In the genomic region with DNA sequence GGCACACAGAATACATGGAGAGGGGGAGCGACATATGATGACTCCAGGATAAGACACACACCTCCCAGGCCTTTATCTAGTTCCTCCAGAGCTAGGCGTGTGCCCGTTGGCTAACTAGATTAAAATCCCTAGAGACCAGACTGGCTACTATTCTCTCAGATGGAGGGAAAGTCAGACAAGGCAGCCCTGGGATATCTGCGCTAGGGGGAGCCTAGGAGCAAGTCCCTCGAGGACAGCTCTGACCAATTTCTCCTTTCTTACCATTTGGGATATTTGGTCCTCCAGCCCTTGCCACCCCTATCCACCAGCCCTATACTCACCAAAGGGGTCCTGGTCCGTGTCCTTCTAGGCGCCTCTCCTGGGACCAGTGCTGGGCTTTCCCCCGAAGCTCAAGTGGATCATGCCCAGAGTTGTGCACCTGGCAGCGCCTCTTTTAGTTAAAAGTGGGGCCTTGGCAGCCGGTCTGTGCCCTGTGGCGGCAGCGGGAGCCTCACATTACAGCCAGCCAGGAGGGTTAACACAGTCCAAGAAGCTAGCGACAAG, we compare ENCODE assay signal across 8 mouse cellular contexts. TPM values are rescaled to one million over a fixed set of nuclear protein-coding genes. Genes with fewer than 3 reads are reported as not detected.
DNase-seq lines count a peak whose midpoint lies in the region; ATAC-seq and TF ChIP-seq lines count a peak whose summit lies in the region.

No protein-coding gene starts in this region.

- TF ChIP-seq EP300 in liver, postnatal 0 days (IDR thresholded peaks at IDR 0.05; ENCODE audit: low read depth) = peak; percentile 93

- peaks cover 31% of the 10 kb centered on the region for H3K4me1 ChIP-seq in intestine, embryonic 16.5 days (ENCODE audit: control insufficient read depth, insufficient read depth, low read length)
- peaks cover 28% of the 10 kb centered on the region for H3K4me1 ChIP-seq in liver, postnatal 0 days (ENCODE audit: insufficient read depth)
- peaks cover 3% of the 10 kb centered on the region; the same call in 1 of the 2 replicates for H3K4me1 ChIP-seq in thymus, adult 2 months (replicated peaks; ENCODE audit: control insufficient read depth, insufficient read depth, low read length)

- intact Hi-C loops in gastrocnemius, adult 2 months (cut with DNase I) = loop anchor here (1.0 to 10.0 kb wide), 3 partner anchors 64 to 366 kb away; partner anchors contain the start of gene Ptprf

- H3K4me3 ChIP-seq in gastrocnemius, adult 2 months = peak overlapping the region; percentile 69
- peak overlapping the region; percentile 55 for H3K4me3 ChIP-seq in intestine, embryonic 16.5 days (ENCODE audit: low read length)
- peak overlapping the region; percentile 43 for H3K4me3 ChIP-seq in liver, postnatal 0 days (ENCODE audit: low read depth, low read length)
- H3K4me3 ChIP-seq in thymus, adult 2 months (ENCODE audit: control insufficient read depth, insufficient read depth, low read length) = no peak overlapping the region

- peak overlapping the region; percentile 69 for H3K27ac ChIP-seq in gastrocnemius, adult 2 months
- 0 out of 2 replicates have a peak overlapping the region, but pooled peaks have one; percentile 21 for H3K27ac ChIP-seq in intestine, embryonic 16.5 days (ENCODE audit: low read length)
- 0 out of 2 replicates have a peak overlapping the region, but pooled peaks have one; percentile 22 for H3K27ac ChIP-seq in liver, postnatal 0 days (ENCODE audit: low read depth)
- no peak overlapping the region for H3K27ac ChIP-seq in thymus, adult 2 months (ENCODE audit: control insufficient read depth, insufficient read depth, low read length)

- WGBS in intestine, embryonic 16.5 days = 3% methylated on average over 13 of the region's 13 CpGs
- WGBS in liver, postnatal 0 days (ENCODE audit: insufficient replicate concordance) = 3% methylated on average over 13 of the region's 13 CpGs
- WGBS in thymus, adult 2 months = 5% methylated on average over 13 of the region's 13 CpGs

- ATAC-seq in intestine, embryonic 16.5 days = peak; percentile 47
- peak; percentile 87 for ATAC-seq in liver, postnatal 0 days

- H3K27me3 ChIP-seq in intestine, embryonic 16.5 days (replicated peaks; ENCODE audit: control insufficient read depth, insufficient read depth, low read length) = peaks cover 33% of the 10 kb centered on the region
- H3K27me3 ChIP-seq in liver, postnatal 0 days (ENCODE audit: insufficient read depth, low read length) = peaks cover 67% of the 10 kb centered on the region
- peaks cover 12% of the 10 kb centered on the region; the same call in 1 of the 2 replicates for H3K27me3 ChIP-seq in thymus, adult 2 months (ENCODE audit: control insufficient read depth, insufficient read depth, low read length)

- peak; percentile 49 for DNase-seq in thymus, postnatal 4 days
- DNase-seq in thymus, postnatal 0 days (ENCODE audit: low spot score) = no peak
- DNase-seq in cerebellum, postnatal 10 days = peak; percentile 60 to 65
- DNase-seq in gastrocnemius, adult 2 months = peak; percentile 69
- peak; percentile 74 for DNase-seq in liver, postnatal 0 days
- DNase-seq in retina, embryonic 14.5 days (ENCODE audit: low spot score) = peak; percentile 76
- no peak for DNase-seq in thymus, adult 2 months

- peak; percentile 71 for TF ChIP-seq CTCF in gastrocnemius, adult 2 months (IDR thresholded peaks at IDR 0.05)
- peak; percentile 72 for TF ChIP-seq CTCF in liver, postnatal 0 days (IDR thresholded peaks at IDR 0.05; ENCODE audit: low read depth)
- no peak for TF ChIP-seq CTCF in thymus, adult 2 months (IDR thresholded peaks at IDR 0.05; ENCODE audit: borderline replicate concordance, control insufficient read depth, extremely low read depth, insufficient read depth, low read length, poor library complexity)

- H3K36me3 ChIP-seq in intestine, embryonic 16.5 days (ENCODE audit: control insufficient read depth, insufficient read depth, low read length) = no peaks in the 10 kb centered on the region
- no peaks in the 10 kb centered on the region for H3K36me3 ChIP-seq in liver, postnatal 0 days (replicated peaks; ENCODE audit: insufficient read depth, low read length)
- H3K36me3 ChIP-seq in thymus, adult 2 months (ENCODE audit: control insufficient read depth, insufficient read depth, low read length) = no peaks in the 10 kb centered on the region

- peak overlapping the region; percentile 69 for H3K9ac ChIP-seq in intestine, embryonic 16.5 days (ENCODE audit: low read depth, low read length)
- H3K9ac ChIP-seq in liver, postnatal 0 days (replicated peaks) = peak overlapping the region; percentile 52

- no peak for TF ChIP-seq POLR2A in thymus, adult 2 months (IDR thresholded peaks at IDR 0.05; ENCODE audit: control insufficient read depth, extremely low read depth, insufficient read depth, low read length, poor library complexity)

- H3K9me3 ChIP-seq in intestine, embryonic 16.5 days (ENCODE audit: control insufficient read depth, low read length) = no peaks in the 10 kb centered on the region
- no peaks in the 10 kb centered on the region for H3K9me3 ChIP-seq in liver, postnatal 0 days (ENCODE audit: low read length)

- peak overlapping the region; percentile 90 for H3K4me2 ChIP-seq in intestine, embryonic 16.5 days (ENCODE audit: low read depth, low read length)
- H3K4me2 ChIP-seq in liver, postnatal 0 days (ENCODE audit: low read depth, low read length) = peak overlapping the region; percentile 72

RNA-seq across cellular contexts. Expression of gene Artn, which starts 0.8 kb away (rescaled TPM):
- polyA plus RNA-seq in thymus, postnatal 0 days (2015; fragmentation: Nextera tagmentation; extraction: Ambion mirVana) = 0.05 and 0.30 TPM in 2 replicates
- under 1 TPM; 0.25 to 0.46 TPM for total RNA-seq in gastrocnemius, adult 2 months (2021)
- 3.7 and 5.2 TPM in 2 replicates for polyA plus RNA-seq in intestine, embryonic 16.5 days (2015; fragmentation: Nextera tagmentation; extraction: Ambion mirVana)
- polyA plus RNA-seq in liver, postnatal 0 days (2015; fragmentation: Nextera tagmentation; extraction: Ambion mirVana) = 0.88 TPM in 2 replicates
- polyA plus RNA-seq in thymus, adult 2 months (2012; rRNA removed) = 0.26 and 0.27 TPM in 2 replicates

RNA-seq across cellular contexts. Expression of gene Ipo13, which starts 14.0 kb away (rescaled TPM):
- 22.0 and 25.4 TPM in 2 replicates for polyA plus RNA-seq in thymus, postnatal 0 days (2015; fragmentation: Nextera tagmentation; extraction: Ambion mirVana)
- 100 to 1,000 TPM; 267 to 281 TPM for total RNA-seq in gastrocnemius, adult 2 months (2021)
- 31.1 and 37.4 TPM in 2 replicates for polyA plus RNA-seq in intestine, embryonic 16.5 days (2015; fragmentation: Nextera tagmentation; extraction: Ambion mirVana)
- polyA plus RNA-seq in liver, postnatal 0 days (2015; fragmentation: Nextera tagmentation; extraction: Ambion mirVana) = 7.5 and 7.7 TPM in 2 replicates
- polyA plus RNA-seq in thymus, adult 2 months (2012; rRNA removed) = 87.7 and 96.0 TPM in 2 replicates

RNA-seq across cellular contexts. Expression of gene Dph2, which starts 36.9 kb away (rescaled TPM):
- polyA plus RNA-seq in thymus, postnatal 0 days (2015; fragmentation: Nextera tagmentation; extraction: Ambion mirVana) = 20.4 and 22.5 TPM in 2 replicates
- total RNA-seq in gastrocnemius, adult 2 months (2021) = 1 to 10 TPM; 2.4 to 3.2 TPM
- polyA plus RNA-seq in intestine, embryonic 16.5 days (2015; fragmentation: Nextera tagmentation; extraction: Ambion mirVana) = 17.1 and 19.4 TPM in 2 replicates
- 3.5 and 4.5 TPM in 2 replicates for polyA plus RNA-seq in liver, postnatal 0 days (2015; fragmentation: Nextera tagmentation; extraction: Ambion mirVana)
- 38.8 and 45.8 TPM in 2 replicates for polyA plus RNA-seq in thymus, adult 2 months (2012; rRNA removed)

RNA-seq across cellular contexts. Expression of gene Atp6v0b, which starts 41.6 kb away (rescaled TPM):
- polyA plus RNA-seq in thymus, postnatal 0 days (2015; fragmentation: Nextera tagmentation; extraction: Ambion mirVana) = 215 TPM in 2 replicates
- 10 to 100 TPM; 81.4 to 83.9 TPM for total RNA-seq in gastrocnemius, adult 2 months (2021)
- 345 and 371 TPM in 2 replicates for polyA plus RNA-seq in intestine, embryonic 16.5 days (2015; fragmentation: Nextera tagmentation; extraction: Ambion mirVana)
- 149 and 164 TPM in 2 replicates for polyA plus RNA-seq in liver, postnatal 0 days (2015; fragmentation: Nextera tagmentation; extraction: Ambion mirVana)
- polyA plus RNA-seq in thymus, adult 2 months (2012; rRNA removed) = 372 and 526 TPM in 2 replicates

RNA-seq across cellular contexts. Expression of gene B4galt2, which starts 45.5 kb away (rescaled TPM):
- 1.3 and 1.7 TPM in 2 replicates for polyA plus RNA-seq in thymus, postnatal 0 days (2015; fragmentation: Nextera tagmentation; extraction: Ambion mirVana)
- total RNA-seq in gastrocnemius, adult 2 months (2021) = 1 to 10 TPM; 1.4 to 2.2 TPM
- polyA plus RNA-seq in intestine, embryonic 16.5 days (2015; fragmentation: Nextera tagmentation; extraction: Ambion mirVana) = 10.5 and 11.1 TPM in 2 replicates
- 0.63 and 0.67 TPM in 2 replicates for polyA plus RNA-seq in liver, postnatal 0 days (2015; fragmentation: Nextera tagmentation; extraction: Ambion mirVana)
- polyA plus RNA-seq in thymus, adult 2 months (2012; rRNA removed) = 3.7 and 4.4 TPM in 2 replicates

Comparison
In these comparisons a context has a peak if more than half of its experiments do, and no peak if none do; other contexts are left out.
1. DNase-seq: peak in thymus, postnatal 4 days (single experiment), cerebellum, postnatal 10 days (2 of 2), gastrocnemius, adult 2 months (single experiment), liver, postnatal 0 days (single experiment) and retina, embryonic 14.5 days (single experiment); none in thymus, postnatal 0 days (single experiment) and thymus, adult 2 months (single experiment).